Mouse (Mus musculus): ENCODE data around the gene Gm21828. TPM values are rescaled to one million over a fixed set of nuclear protein-coding genes. Genes with fewer than 3 reads are reported as not detected.
"Not testable (repeated sequence)": the region's sequence is repeated elsewhere in the genome, so short reads cannot be mapped to it uniquely, and the experiment has no call there.

Gm21828 gene
- not detected for total RNA-seq (2021)
- long read RNA-seq, experiment 1 = 0 reads
- long read RNA-seq, experiment 2 = 0 reads

DNA sequence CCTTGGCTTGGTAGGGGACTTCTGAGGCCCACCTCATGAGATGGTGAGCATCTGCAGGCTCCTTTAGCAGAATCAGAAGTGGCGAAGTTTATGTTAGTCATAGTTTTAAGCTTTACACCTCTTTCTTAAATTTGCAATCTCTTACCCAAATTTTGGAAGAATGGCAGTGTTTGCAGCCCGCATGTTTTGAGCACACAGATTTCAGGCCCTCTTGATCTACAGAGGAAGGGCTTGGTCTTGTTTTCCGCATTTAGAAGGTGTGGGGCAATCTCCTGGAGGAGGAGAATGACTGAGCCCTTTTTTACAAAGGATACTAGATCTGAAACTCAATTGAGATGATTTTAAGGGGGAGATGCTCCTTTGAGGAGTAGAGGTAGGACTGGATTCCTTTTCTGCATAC, at the start of gene Gm21828:
TSS of gene Gm21828 (minus strand) at position 101 of the 400 bp plus-strand sequence.
- not testable (repeated sequence) for DNase-seq (ENCODE audit: low spot score in 2 of 2)

DNA sequence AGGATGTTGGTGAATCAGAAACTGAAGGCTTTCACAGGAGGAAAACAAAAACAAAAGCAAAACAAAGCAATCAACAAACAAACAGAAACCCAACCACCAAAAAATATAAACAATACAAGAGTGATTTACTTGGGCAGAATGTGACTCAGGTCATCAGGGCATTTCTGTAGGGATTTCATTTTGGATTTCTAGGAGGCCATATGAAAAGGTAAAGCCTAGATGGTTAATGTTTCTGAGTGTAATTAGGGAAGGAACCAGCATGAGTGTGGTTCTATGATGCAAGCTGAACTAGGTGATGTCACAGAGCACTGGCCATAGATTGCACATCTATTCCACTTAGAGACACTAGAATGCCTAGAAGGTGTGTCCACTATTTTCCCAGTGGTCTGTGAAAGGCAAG, 28.4 kb upstream of the Gm21828 start, which contains the start of the genes Gm21440 and Gm21454:
TSS of gene Gm21440 (plus strand) at position 301 of the 400 bp plus-strand sequence.
TSS of gene Gm21454 (plus strand) at position 352 of the 400 bp plus-strand sequence.
- not testable (repeated sequence) for DNase-seq (ENCODE audit: low spot score in 2 of 2)

Other genes with a start within 250 kb of the Gm21828 start
- not detected for gene Gm20807, start 181.0 kb downstream of the Gm21828 start, total RNA-seq (2021)
- gene Gm21891, start 90.4 kb downstream of the Gm21828 start, total RNA-seq (2021) = not detected
- not detected for gene Gm21425, start 62.0 kb downstream of the Gm21828 start, total RNA-seq (2021)
- not detected for gene Gm21440, start 28.5 kb upstream of the Gm21828 start, total RNA-seq (2021)
- not detected for gene Gm21454, start 28.5 kb upstream of the Gm21828 start, total RNA-seq (2021)
- not detected for gene Gm21725, start 125.1 kb upstream of the Gm21828 start, total RNA-seq (2021)
- gene Gm21866, start 241.7 kb upstream of the Gm21828 start, total RNA-seq (2021) = not detected